Mouse (Mus musculus): Measurements from ENCODE around the gene Gria1.

Gria1 gene

GRCm38 (mm10) chr11:57170058-57170457 lies 158.9 kb downstream of the Gria1 start:
- 54% methylated on average over 6 of the region's 6 CpGs for WGBS

DNA sequence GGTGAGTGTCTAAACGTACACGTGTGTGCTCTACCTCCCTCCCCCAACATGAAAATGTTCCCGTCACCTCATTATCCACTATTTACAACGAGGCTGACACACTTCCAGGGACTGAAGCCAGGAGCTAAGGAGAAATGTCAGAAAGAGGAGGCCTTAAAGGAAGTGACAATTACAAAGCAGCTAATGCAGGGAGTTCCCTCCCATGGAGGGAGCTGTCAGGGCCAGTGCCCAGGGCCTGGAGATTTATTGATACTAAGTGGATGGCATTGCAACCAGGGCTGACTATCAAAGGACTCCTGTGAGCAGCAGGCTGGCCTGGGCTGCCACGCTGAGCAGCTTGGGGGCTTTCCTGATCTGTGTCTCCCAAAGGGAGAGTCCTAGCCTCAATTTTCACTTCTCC lies 163.0 kb downstream of the Gria1 start:
- WGBS: 56% methylated on average over 5 of the region's 5 CpGs

DNA sequence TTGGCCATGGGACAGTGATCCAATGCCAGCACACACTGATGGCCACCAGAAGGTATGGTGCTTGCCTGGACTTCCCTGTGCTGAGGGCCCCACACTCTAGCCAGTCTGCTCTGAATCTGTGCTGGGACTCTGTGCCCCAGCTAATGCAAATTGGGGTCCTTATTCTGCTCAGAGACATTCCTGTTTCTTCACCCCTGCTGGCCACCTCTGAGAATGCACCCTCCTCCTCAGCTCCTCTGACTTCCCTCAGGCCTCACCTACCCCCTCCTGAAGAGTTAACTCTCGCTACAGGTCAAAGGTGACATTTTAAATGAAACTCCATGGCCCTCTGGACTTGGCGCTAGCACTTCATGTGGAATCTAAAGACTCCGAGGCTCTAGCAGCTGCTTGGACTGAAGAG lies 165.4 kb downstream of the Gria1 start:
- WGBS: 70% methylated on average over 3 of the region's 3 CpGs

DNA sequence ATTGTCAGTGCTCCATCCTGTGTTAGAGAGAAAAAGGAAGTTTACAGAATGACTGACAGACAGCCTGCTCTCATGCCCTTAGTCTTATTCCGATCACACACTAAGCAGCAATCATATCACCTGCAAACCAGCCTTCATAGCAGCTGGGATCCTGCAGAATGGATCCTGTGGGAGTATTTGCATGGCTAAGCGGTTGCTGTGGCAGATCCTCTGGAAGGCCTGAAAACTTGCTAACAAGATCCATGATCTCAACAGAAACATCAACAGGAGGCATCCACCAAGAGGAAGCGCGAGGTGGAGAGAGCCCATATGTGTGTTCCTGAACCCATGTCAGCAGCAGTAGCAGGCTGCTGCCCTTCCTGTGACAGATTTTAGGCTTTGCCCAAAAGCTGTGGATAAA lies 173.0 kb downstream of the Gria1 start:
- 55% methylated on average over 4 of the region's 4 CpGs for WGBS

DNA sequence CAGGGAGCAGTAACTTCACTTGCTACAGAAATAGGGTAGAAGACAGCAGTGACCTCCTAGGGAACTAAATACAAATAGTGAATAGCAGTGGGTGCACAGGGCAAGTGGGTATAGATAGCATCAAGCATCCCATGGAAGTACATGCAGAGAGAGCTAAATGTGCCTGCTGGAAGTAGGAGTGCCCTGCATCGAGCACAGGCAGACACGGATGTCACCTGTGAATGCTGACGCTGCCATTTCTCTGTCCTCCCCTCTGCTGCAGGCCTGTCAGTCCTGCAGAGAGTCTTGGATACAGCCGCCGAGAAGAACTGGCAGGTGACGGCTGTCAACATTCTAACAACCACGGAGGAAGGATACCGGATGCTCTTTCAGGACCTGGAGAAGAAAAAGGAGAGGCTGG lies 178.2 kb downstream of the Gria1 start:
- 83% methylated on average over 8 of the region's 8 CpGs for WGBS

GRCm38 (mm10) chr11:57194746-57195145 lies 183.6 kb downstream of the Gria1 start:
- 44% methylated on average over 5 of the region's 5 CpGs for WGBS

- WGBS: 61% methylated on average over 10 of the region's 10 CpGs
These were observed 190.2 kb downstream of the Gria1 start for GRCm38 (mm10) chr11:57201245-57201976.

DNA sequence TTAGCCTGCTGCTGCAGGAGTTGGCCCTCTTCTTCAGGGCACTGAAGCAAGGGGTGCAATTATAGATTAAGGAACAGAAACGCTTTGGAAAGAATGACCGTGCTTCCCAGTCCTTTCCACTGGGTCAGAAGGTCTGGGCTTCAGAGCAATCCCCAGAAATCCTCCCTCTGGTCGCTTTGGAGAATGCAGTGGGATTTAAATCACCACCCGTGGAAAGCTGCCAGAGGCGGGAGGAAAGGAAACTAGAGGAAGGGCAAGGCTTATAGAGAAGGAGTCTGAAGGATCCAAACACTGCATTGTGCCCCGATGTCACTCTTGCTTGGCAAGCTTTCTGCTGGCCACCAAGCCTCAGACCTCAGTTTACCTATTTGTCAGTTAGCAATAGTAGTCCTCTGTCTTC lies 193.2 kb downstream of the Gria1 start:
- 45% methylated on average over 6 of the region's 6 CpGs for WGBS

DNA sequence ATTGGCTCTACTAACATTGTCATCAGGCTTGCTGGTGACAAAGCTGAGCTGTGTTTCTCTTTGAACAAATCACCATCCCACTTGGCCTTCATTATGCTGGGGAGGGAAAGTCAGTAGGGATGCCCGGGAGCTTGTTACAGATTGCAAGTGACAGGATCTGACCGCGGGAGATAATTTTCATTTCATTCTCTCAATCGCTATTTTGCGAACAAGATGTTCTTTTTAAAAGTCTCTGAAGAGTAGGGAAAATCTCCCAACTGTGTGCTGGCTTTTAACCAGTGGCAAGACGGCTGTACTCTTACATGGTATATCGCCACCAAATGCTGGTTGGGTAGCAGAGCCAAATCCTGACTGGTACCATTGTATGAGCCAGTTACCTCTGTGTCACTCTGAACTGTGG lies 202.9 kb downstream of the Gria1 start:
- WGBS: 55% methylated on average over 7 of the region's 7 CpGs

DNA sequence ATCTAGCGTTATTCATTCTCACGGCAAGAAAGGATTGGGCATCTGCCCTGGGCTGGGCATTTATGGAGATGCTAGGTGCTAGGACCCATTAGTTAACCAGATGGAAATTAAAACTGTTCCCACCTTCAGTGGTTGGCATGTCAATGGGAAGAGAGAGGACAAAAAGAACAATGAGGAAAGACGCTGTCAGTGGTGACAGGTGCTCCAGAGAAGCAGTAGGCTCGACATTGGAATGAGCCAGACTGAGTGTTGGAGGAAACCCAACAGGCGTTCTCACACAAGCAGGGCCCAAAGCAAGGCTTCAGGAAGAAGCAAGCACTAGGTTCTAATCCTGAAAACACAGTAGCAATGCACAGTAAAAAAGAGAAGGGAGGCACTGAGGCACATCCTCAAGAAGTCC lies 203.4 kb downstream of the Gria1 start:
- WGBS: 65% methylated on average over 5 of the region's 5 CpGs

- WGBS: 63% methylated on average over 8 of the region's 8 CpGs
These were observed 211.8 kb downstream of the Gria1 start for GRCm38 (mm10) chr11:57222797-57223569.

- 45% methylated on average over 2 of the region's 2 CpGs for WGBS
These were observed 224.3 kb downstream of the Gria1 start for GRCm38 (mm10) chr11:57235446-57235845.

DNA sequence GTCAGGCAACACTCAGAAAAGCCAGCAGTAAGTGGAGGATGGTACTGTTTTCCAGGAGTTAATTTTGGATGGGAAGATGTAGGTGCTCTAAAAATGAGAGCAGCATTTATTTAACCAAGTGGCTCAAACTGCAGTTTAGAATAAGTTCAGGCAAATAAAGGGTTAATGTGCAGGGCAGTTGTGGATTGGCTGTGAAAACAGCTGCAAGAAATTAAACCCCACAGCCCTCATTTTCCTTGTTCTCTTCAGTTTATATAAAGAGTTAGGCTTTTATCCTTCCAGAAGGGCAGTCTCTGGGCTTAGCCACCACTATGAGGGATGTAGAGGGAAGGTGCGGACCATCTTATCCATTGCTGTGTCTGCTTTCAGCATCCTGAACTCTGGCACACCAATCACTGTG lies 225.2 kb downstream of the Gria1 start:
- 73% methylated on average over 1 of the region's 1 CpGs for WGBS

- 48% methylated on average over 3 of the region's 3 CpGs for WGBS
These were observed 228.6 kb downstream of the Gria1 start for GRCm38 (mm10) chr11:57239758-57240157.

DNA sequence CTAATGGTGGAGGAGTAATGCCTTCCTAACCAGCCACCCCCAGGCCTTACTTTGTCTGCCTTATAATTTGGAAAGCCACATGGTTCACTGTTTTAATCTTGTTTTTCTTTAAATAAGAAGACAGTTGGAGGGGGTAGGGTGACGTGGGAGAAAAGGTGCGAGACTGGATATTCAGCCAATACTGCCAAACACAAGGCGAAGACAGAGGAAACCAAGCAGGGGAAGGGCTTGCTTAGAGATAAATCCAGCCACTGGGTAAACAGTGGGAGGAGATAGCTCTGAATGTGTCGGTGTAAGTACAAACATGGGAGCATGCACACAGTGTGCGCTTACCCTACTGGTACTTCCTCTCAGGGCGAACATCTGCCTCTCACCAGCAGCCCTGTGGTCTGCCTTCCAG lies 233.4 kb downstream of the Gria1 start:
- WGBS: 49% methylated on average over 6 of the region's 6 CpGs

DNA sequence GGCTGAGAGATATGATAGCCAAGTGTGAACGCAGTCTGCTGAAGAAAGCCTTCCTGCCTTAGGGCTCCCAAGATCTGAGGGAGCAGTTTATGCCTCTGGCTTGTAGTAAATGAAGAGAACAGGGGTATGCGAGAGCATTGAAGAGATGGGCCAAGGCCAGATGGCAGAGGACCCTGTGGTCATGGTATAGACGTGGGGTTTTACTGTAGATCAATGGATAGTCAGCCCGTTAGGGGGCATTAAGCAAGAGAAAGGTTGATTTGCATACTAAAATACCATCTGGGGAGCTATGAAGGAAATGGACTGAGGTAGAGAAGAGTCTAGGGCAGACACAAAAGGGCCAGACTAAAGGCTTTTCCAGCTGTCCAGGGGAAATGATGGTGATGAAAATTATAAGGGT lies 237.7 kb downstream of the Gria1 start:
- WGBS: 72% methylated on average over 4 of the region's 4 CpGs

DNA sequence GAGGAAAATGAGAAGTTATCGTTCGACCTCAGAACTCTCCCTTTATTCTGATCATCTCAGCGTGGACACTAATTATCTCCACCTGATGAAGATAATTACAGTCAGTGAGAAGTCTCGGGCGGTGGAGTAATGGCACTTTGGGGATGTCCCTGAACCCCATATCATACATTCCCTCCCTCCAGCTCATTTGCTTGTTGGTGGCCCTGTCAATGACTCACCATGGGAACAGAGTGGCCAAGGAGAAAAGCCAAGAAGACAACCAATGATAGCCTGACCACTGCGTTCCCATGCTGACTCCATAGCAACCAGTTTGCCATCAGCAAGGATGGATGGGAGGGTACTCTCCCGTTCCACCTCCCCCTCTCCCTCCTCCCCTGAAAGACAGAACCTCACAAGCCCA lies 238.9 kb downstream of the Gria1 start:
- WGBS: 64% methylated on average over 7 of the region's 7 CpGs

GRCm38 (mm10) chr11:57271687-57272086 lies 260.5 kb downstream of the Gria1 start:
- WGBS: 43% methylated on average over 8 of the region's 8 CpGs

GRCm38 (mm10) chr11:57274687-57275086 lies 263.5 kb downstream of the Gria1 start:
- WGBS: 52% methylated on average over 4 of the region's 4 CpGs

- 24% methylated on average over 10 of the region's 10 CpGs for WGBS
These were observed 266.9 kb downstream of the Gria1 start for GRCm38 (mm10) chr11:57278056-57278455.

- WGBS: 63% methylated on average over 2 of the region's 2 CpGs
These were observed 274.9 kb downstream of the Gria1 start for GRCm38 (mm10) chr11:57286119-57286518.

- 95% methylated on average over 8 of the region's 8 CpGs for WGBS
These were observed 286.2 kb downstream of the Gria1 start for GRCm38 (mm10) chr11:57297376-57297775.

DNA sequence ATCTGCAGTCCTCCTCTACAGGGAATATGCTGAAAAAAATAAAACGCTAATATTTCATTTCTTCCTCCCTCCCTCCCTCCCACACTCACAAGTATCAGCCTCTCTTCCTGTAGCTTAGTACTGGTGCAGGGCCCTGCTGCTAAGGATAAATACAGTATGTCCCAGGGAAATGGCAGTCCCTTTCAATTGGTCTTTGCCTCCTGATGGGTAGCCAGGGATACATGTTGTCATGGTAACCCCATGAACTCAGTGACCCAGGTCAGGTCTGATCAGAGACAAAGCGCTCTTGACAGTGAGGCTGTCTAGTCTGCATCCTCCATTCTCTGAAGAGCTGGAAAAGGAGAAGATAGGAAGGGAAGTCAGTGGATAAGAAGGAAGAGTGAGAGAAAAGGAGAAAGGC lies 287.1 kb downstream of the Gria1 start:
- WGBS: 47% methylated on average over 2 of the region's 2 CpGs

All from cerebral cortex, adult 2 months (tissue).